In the genomic region with DNA sequence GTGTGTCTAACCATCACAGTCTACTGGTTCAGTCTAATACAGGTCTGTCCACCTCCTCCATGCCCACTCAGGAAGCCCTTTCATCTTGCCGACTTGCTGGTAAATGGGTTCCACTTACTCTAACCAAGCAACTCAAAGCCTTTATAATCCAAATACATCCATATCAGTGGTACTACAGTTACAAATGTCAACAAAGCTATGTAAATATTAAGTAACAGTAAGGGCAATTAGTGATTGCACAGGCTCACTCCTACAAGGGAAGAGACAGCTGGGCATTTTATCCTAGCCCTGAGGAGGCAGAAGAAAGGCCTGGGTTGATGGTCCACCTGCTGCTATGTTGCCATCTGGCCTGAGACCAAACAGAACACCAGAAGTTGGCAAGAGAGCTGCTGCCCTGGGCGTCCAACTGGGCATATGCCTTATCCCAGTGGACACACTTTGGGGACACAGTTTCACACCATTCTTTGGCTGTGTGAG, we compare ENCODE assay signal across 8 mouse cellular contexts. TPM values are rescaled to one million over a fixed set of nuclear protein-coding genes. Genes with fewer than 3 reads are reported as not detected.
DNase-seq lines count a peak whose midpoint lies in the region; ATAC-seq and TF ChIP-seq lines count a peak whose summit lies in the region.

No protein-coding gene starts in this region.

- H3K9me3 ChIP-seq in midbrain, postnatal 0 days (ENCODE audit: low read length): no peaks in the 10 kb centered on the region
- 0 out of 2 replicates have a peak, but pooled peaks cover 2% of the 10 kb centered on the region for H3K9me3 ChIP-seq in midbrain, embryonic 13.5 days
- H3K9me3 ChIP-seq in stomach, embryonic 16.5 days (replicated peaks; ENCODE audit: control insufficient read depth, low read length): no peaks in the 10 kb centered on the region

- H3K36me3 ChIP-seq in midbrain, postnatal 0 days (ENCODE audit: insufficient read depth, low read length): no peaks in the 10 kb centered on the region
- no peaks in the 10 kb centered on the region for H3K36me3 ChIP-seq in midbrain, embryonic 13.5 days
- H3K36me3 ChIP-seq in stomach, embryonic 16.5 days (ENCODE audit: control insufficient read depth, insufficient read depth, low read length): no peaks in the 10 kb centered on the region

- H3K27me3 ChIP-seq in midbrain, postnatal 0 days (ENCODE audit: insufficient read depth, low read length): no peaks in the 10 kb centered on the region
- no peaks in the 10 kb centered on the region for H3K27me3 ChIP-seq in midbrain, embryonic 13.5 days
- H3K27me3 ChIP-seq in stomach, embryonic 16.5 days (ENCODE audit: control insufficient read depth, insufficient read depth, low read length): no peaks in the 10 kb centered on the region

- ATAC-seq in midbrain, postnatal 0 days (ENCODE audit: low FRiP score): no peak
- ATAC-seq in midbrain, embryonic 13.5 days: no peak
- ATAC-seq in stomach, embryonic 16.5 days (ENCODE audit: insufficient read depth, low FRiP score): peak; percentile 89
- ATAC-seq in megakaryocyte-erythroid progenitor cell, adult 5-6 weeks (replicated peaks; ENCODE audit: low FRiP score, low TSS enrichment, poor library complexity, severe bottlenecking): no peak

- DNase-seq in adrenal gland, postnatal 14 days: peak; percentile 58
- DNase-seq in adrenal gland, adult 18-20 months (ENCODE audit: low spot score in 2 of 2): no peak
- peak; percentile 48 for DNase-seq in midbrain, postnatal 0 days (ENCODE audit: low spot score)
- peak; percentile 16 for DNase-seq in kidney, postnatal 14 days
- no peak for DNase-seq in urinary bladder, postnatal 14 days (ENCODE audit: low spot score)

- H3K4me3 ChIP-seq in midbrain, postnatal 0 days (ENCODE audit: low read depth, low read length): no peak overlapping the region
- no peak overlapping the region for H3K4me3 ChIP-seq in midbrain, embryonic 13.5 days (replicated peaks)
- H3K4me3 ChIP-seq in stomach, embryonic 16.5 days (replicated peaks; ENCODE audit: low read length): no peak overlapping the region

- 78% methylated on average over 2 of the region's 2 CpGs for WGBS in midbrain, postnatal 0 days
- 86% methylated on average over 2 of the region's 2 CpGs for WGBS in midbrain, embryonic 13.5 days
- WGBS in stomach, embryonic 16.5 days: 35% methylated on average over 2 of the region's 2 CpGs

- no peaks in the 10 kb centered on the region for H3K4me1 ChIP-seq in midbrain, postnatal 0 days (ENCODE audit: insufficient read depth, low read length)
- H3K4me1 ChIP-seq in midbrain, embryonic 13.5 days (replicated peaks): peaks cover 3% of the 10 kb centered on the region; the same call in 1 of the 2 replicates
- no peaks in the 10 kb centered on the region for H3K4me1 ChIP-seq in stomach, embryonic 16.5 days (ENCODE audit: control insufficient read depth, insufficient read depth, low read length)

- no peak overlapping the region for H3K4me2 ChIP-seq in midbrain, postnatal 0 days (ENCODE audit: low read depth, low read length, poor library complexity, severe bottlenecking)
- H3K4me2 ChIP-seq in midbrain, embryonic 13.5 days (replicated peaks): no peak overlapping the region
- H3K4me2 ChIP-seq in stomach, embryonic 16.5 days (ENCODE audit: low read depth, low read length): no peak overlapping the region

- no peak overlapping the region for H3K27ac ChIP-seq in midbrain, postnatal 0 days (ENCODE audit: low read depth, low read length)
- no peak overlapping the region for H3K27ac ChIP-seq in midbrain, embryonic 13.5 days
- no peak overlapping the region; the same call in 1 of the 2 replicates for H3K27ac ChIP-seq in stomach, embryonic 16.5 days (ENCODE audit: low read length)

- TF ChIP-seq CTCF in midbrain, postnatal 0 days (IDR thresholded peaks at IDR 0.05): no peak

- no peak overlapping the region for H3K9ac ChIP-seq in midbrain, postnatal 0 days (replicated peaks; ENCODE audit: low read length, poor library complexity, severe bottlenecking)
- H3K9ac ChIP-seq in midbrain, embryonic 13.5 days (replicated peaks): no peak overlapping the region
- no peak overlapping the region for H3K9ac ChIP-seq in stomach, embryonic 16.5 days (ENCODE audit: low read length)

RNA-seq across cellular contexts. Expression of gene Eps8, which starts 42.6 kb away (rescaled TPM):
- total RNA-seq in adrenal gland, postnatal 14 days (2021): 23.4 and 24.5 TPM in 2 replicates
- total RNA-seq in adrenal gland, adult 18-20 months (2021): 10 to 100 TPM; 19.5 to 20.9 TPM
- 27.2 and 28.8 TPM in 2 replicates for total RNA-seq in midbrain, postnatal 0 days (2014; rRNA removed)
- polyA plus RNA-seq in midbrain, postnatal 0 days (2015; fragmentation: Nextera tagmentation; extraction: Ambion mirVana): 29.9 and 34.3 TPM in 2 replicates
- polyA plus RNA-seq in midbrain, embryonic 13.5 days (2015; fragmentation: Nextera tagmentation; extraction: Ambion mirVana): 11.3 and 13.0 TPM in 2 replicates
- polyA plus RNA-seq in stomach, embryonic 16.5 days (2015; fragmentation: Nextera tagmentation; extraction: Ambion mirVana): 33.4 and 37.9 TPM in 2 replicates
- total RNA-seq in megakaryocyte-erythroid progenitor cell, adult 5-6 weeks (2014; fragmentation: Nextera tagmentation): 0.69 and 0.92 TPM in 2 replicates
- 1.7 TPM in 1 of 2 replicates, not detected in the other for total RNA-seq in megakaryocyte-erythroid progenitor cell, adult 5-6 weeks (2017)

Comparison
In these comparisons a context has a peak if more than half of its experiments do, and no peak if none do; other contexts are left out.
1. DNase-seq: peak in adrenal gland, postnatal 14 days (single experiment), midbrain, postnatal 0 days (single experiment) and kidney, postnatal 14 days (single experiment); none in adrenal gland, adult 18-20 months (0 of 2) and urinary bladder, postnatal 14 days (single experiment).